Mouse (Mus musculus) erythroblast, adult 5-6 weeks (primary cell): ENCODE results near the gene Ggcx. TPM values are rescaled to one million over a fixed set of nuclear protein-coding genes. Genes with fewer than 3 reads are reported as not detected.
A peak's percentile ranks its signal among the peaks of the same experiment; 100 is the strongest.
"Not testable (repeated sequence)": the region's sequence is repeated elsewhere in the genome, so short reads cannot be mapped to it uniquely, and the experiment has no call there.

ENCODE experiments used
- ATAC-seq: replicated peaks from 2 replicates; pipeline ENCODE4 v1.8.0; 2016; ENCODE audit warnings: moderate number of reproducible peaks, mild to moderate bottlenecking, moderate TSS enrichment, inconsistent platforms; ENCODE audit not compliant: poor library complexity, low FRiP score, severe bottlenecking
- total RNA-seq, 2 experiments: library from RNA; stranded (forward) in 1 of 2; stranded (reverse) in 1 of 2; fragments of 150-400 nt in 1 of 2; fragments of 200-764, 138-1000 nt in 1 of 2; gene quantifications; 2 replicates each; pipeline versions ENCODE4 v1.2.3 to v1.2.4; 2015 to 2017; ENCODE audit warnings: low replicate concordance in 2 of 2

The Ggcx gene
- total RNA-seq, 2 experiments from 2014 or later, result 0.85 to 5.0 TPM

DNA sequence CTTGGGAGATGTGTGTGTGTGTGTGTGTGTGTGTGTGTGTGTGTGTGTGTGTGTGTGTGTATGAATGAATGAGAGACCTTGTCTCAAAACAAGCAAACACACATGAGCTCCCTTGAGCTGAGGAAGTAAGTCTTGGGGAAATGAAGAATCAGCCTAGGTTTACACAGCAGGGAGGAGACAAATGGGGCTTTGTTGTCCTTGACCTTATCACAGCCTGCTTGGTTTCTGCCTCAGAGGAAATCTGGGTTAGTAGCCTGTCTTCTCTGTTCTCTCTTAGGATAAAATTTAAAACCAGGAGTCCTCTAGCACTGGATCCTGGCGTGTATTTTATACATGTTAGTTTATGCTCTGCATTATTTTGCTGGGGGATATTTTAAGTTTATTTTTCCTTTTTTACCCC is 5.7 kb downstream of the Ggcx start:
- no peak for ATAC-seq

DNA sequence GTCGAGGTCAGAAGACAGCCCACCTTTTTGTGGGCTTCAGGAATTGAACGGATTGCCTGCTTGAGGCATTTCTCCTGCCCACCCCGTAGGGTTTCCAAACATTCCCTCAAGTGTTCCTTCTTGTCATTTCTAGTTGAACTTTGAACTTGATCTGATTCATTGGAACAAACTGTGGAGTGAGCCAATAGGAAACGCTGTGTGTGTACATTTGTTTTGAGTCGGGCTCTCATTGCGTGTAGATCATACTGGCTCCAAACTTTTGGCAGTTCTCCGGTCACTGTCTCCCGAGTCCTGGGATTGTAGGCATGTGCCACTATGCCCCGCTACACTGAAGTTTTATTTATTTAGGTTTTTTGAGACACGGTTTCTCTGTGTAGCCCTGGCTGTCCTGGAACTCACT is 6.8 kb downstream of the Ggcx start:
- ATAC-seq, result no peak

- no peak for ATAC-seq
Measured at GRCm38 (mm10) chr6:72425646-72426045, 11.5 kb downstream of the Ggcx start.

DNA sequence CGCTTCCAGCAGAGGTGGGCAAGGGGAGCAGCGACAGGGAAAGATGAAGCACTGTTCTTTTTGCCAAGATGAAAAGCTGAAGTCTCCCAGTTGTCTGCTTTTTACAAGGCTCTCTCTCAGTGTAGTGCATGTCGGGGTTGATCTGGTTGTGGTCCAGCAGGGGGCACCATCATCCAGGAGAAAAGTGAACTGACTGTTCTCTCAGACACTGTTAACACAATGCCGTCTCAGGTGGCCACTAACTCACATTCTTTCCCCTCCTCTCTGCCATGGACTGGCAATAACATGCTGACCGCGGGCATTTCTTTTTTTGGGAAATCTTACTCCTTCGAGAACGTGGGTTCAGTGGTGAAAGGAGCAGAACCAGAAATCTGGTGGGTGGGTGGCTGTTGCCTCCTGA is 13.9 kb downstream of the Ggcx start:
- peak; percentile 81 for ATAC-seq

DNA sequence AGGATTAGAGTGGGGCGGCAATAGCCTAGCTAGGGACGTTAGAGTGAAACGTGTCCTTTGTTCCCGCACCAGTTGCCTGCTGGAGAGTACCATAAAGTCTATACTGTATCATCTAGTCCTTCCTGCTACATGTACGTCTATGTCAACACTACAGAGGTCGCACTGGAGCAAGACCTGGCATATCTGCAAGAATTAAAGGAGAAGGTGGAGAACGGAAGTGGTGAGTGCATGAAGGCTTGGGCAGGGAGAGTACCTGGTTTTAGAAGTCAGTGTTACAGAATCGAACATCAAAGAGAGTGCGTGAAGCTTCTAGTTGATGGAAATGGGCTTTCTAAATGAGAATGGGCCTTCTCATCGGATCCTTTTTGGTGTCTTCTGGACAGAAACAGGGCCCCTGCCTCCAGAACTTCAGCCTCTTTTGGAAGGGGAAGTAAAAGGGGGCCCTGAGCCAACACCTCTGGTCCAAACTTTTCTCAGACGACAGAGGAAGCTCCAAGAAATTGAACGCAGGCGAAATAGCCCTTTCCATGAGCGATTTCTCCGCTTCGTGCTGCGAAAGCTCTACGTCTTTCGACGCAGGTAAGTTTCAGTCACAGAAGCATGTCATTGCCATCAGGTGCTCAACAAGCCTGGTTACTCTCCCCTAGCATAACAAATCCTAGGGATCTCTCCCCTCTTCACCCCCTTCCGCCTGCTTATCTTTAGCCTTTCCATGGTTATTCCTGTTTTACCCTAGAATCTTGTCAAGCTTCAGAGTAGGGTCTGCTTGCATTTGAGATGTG is 15.1 kb downstream of the Ggcx start:
- no peak for ATAC-seq

DNA sequence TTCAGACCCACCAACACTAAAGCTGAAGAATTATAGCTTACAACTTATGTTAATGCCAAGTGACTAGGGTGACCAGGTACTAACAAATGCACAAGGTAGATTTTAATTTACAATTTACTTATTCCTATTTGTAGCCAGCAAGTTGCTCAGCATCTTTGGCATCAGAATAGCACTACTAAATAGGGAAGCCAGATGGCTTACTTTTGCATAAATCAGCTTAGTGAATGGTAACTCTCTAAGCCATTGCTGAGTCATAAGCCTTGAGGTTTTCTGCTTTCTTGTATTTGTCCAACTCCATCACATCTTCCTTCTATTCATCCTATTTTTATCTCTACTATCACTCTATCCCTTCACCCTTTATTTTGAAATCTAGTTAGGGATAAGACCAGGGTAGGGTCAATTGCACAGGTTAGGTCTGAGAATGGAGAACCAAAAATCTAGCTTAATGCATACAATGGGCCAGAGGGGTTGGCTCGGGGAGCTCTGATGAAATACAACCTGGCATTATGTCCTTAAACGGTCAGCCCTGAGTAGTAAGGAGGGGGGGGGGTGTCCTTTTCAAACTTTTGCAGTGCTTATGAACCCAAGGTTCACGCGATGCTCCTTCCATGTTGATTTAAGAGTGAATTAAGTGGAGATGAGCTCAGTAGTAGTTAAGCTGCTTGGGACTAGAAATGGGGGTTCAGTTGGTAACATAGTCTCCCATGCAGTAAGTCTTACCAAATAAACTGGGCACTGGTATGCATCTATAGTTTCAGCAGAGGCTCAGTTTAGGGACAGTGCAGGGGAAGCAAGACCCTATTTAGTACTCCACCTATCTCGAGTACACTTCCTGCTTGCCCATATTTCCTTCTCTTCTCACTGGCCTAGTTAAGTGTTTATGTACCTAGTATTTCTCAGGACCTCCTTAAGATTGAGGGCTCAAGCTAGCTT is 17.1 kb downstream of the Ggcx start:
- ATAC-seq, result no peak

- ATAC-seq, result no peak
Measured at GRCm38 (mm10) chr6:72432153-72432552, 18.0 kb downstream of the Ggcx start.

DNA sequence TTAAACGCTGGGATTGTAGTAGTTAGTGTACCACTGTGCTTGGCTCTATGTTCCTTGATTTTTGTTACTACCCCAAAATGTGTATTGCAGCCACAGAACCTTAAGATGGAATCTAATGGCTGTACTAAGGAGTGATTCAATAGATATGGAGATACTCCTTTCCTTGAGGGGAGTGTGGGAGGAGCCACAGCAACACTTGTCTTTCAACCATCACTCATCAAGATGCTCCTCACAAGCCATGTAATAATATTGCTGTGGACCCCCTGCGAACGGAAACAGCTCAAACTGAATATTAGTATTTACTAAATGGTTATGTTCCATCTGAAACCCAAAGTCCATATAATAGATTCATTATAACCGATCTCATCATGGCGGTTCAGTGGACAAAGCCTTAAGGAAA is 24.1 kb downstream of the Ggcx start:
- ATAC-seq, result no peak

DNA sequence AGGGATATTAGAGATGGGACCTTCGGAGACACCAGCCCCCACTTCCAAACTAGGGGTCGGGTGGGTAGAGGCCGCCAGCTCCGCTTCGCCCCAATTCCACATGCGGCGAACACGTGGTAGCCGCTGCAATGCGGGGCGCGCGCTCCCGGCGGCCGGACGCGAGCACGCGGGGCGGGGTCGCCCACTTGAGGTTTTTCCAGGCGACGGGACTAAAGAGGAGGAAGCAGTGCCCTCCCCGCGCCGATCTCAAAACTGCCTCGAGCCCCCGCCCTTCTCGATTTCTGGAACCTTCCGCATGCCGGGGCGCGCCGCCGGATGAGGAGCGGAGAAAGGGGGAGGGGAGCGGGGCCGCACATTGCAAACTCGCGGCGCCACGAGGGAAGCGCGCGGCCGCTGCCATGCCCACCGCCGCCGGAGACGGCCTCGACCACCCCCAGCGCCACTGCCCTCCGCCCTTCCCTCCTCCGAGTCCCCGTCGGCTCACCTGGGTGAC is 24.8 kb downstream of the Ggcx start:
- peak; percentile 29 for ATAC-seq

- ATAC-seq, result peak; percentile 82
Measured at GRCm38 (mm10) chr6:72439355-72440185, 25.5 kb downstream of the Ggcx start, which contains the start of gene Mat2a. TSS of gene Mat2a (minus strand) at chr6:72439558.

DNA sequence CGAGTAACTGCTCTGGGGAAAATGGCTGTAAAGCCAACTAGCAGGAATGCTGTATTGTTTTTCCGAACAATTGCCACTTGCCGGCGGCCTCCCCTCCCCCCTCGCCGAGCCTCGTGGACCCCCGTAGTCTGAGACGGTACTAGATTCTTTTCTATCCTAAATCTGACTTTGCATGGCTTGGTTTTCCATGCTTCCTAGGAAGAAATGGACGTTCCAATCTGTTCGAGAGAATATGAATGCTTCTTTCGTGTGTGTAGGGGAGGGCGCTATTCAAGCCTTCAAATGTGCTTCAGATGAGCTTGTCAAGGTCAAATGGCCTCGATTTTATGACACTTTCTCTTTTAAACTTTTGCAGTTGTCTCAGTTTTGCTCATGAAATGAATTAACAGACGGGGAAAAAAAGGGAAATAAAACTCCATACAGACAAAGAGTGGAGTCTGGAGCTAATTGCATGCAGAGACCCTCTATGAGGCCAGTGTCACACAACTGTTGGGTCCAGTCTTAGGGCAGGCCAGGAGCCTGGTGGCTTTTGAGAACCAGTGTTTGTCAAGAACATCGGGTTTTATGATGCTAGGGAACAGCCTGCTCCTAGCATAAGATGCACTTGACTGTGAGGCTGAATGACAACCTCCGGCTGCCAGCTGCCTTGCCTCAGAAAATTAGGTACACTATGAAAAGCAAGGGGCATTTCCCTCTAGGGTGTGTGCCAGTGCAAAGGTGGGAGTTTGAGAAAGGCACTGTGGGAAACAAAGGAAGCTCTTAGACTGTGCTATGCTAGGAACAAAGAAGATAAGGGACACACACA is 26.3 kb downstream of the Ggcx start:
- peak; percentile 24 for ATAC-seq

DNA sequence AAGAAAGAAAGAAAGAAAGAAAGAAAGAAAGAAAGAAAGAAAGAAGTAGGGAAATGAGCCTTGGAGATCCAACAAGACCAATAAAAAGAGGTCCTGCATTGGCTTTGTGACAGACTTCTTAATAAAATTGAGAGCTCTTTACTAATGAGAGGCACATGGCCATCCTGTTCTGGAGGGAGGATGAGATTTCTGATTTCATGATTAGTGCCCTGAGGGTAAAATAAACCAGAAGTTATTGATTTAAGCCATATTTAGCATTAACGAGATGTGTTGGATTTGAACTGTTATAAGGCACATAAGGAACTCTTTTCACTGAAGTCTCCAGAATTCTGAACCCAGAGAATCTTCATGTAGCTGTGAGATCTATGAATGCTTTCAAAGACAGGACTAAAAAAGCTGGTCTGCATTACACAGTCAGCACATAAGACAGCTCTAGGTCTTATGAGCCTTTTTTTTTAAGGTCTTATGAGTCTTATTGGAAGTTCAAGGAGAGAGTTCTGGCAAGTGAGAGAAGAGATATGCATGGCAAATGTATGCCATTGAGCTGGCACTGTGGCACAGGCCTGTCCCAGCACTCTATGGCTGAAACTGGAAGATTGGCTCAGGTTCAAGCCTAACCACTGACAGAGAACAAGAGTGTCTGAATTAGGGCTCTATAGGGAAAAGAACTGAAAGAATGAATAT is 29.0 kb downstream of the Ggcx start:
- ATAC-seq, result no peak

DNA sequence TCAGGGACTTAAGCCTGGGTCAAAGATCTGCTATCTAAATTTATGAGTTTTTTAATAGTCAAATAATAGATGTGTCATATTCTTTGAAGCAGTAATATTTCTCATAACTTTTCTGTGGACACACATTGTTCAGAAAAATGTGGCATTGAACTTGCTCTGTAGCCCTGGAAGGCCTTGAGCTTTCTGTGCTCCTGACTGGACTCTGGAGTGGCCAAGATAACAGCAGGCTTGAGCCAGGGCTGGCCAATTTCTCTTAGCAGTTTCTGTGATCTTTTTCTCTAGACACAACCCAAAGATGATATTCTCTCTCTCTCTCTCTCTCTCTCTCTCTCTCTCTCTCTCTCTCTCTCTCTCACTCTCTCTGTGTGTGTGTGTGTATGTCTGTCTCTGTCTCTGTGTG is 30.9 kb downstream of the Ggcx start:
- no peak for ATAC-seq

DNA sequence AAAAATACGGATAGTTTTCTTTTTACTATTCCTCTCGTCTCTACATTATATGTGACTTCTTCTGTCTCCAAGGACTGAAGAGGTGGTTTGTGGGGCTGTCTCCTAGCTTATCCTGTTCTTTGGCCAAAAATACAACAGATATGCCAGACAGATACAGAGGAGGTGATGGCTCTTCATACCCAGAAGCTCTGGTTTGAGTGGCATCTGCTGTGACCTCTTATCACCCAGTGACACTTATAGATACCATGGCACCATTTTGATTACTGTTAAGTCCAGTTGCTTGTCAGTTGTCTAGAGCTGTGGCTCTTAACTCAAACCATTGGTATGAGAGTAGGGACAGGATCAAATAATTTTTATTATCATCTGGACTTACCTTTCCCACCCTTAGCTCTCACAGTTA is 33.4 kb downstream of the Ggcx start:
- 0 out of 2 replicates have a peak, but pooled peaks have one; percentile 14 for ATAC-seq

- ATAC-seq, result not testable (repeated sequence)
Measured at GRCm38 (mm10) chr6:72451778-72452177, 37.7 kb downstream of the Ggcx start.

GRCm38 (mm10) chr6:72452329-72452728 is 38.2 kb downstream of the Ggcx start:
- ATAC-seq, result no peak

DNA sequence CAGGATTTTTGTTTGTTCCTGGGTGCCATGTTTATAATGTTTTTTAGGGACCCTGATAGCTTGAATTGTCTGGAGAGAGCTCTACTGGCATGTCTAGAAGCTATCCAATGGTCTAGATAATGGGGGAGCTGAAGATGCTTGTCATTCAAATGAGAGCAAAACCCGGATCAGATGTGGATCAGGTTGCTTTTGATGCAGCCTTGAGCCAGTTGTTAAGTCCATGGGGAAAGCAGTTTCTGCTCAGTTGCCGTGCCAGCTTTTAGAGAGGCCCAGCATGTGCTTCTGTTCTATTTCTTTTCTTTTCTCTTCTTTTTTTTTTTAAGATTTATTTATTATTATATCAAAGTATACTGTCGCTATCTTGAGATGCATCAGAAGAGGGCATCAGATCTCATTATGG is 39.5 kb downstream of the Ggcx start:
- ATAC-seq, result no peak

- ATAC-seq, result peak; percentile 89
Measured at GRCm38 (mm10) chr6:72454072-72454746, 40.1 kb downstream of the Ggcx start.
